Mouse (Mus musculus) erythroblast, embryonic 14.5 days (primary cell): ENCODE measurements around the gene Dnase1l1. TPM values are rescaled to one million over a fixed set of nuclear protein-coding genes. Genes with fewer than 3 reads are reported as not detected.

Experiments
- H3K27me3 ChIP-seq: 2 replicates; pipeline ENCODE4 v1.6.1; 2012; ENCODE audit warnings: inconsistent platforms; ENCODE audit not compliant: control insufficient read depth
- H3K36me3 ChIP-seq: 2 replicates; pipeline ENCODE4 v1.6.1; 2012; ENCODE audit warnings: mild to moderate bottlenecking, inconsistent platforms; ENCODE audit not compliant: control insufficient read depth
- H3K4me1 ChIP-seq: 2 replicates; pipeline ENCODE4 v1.6.1; 2012; ENCODE audit warnings: inconsistent platforms; ENCODE audit not compliant: control insufficient read depth
- H3K4me3 ChIP-seq: replicated peaks from 2 replicates; pipeline ENCODE3; 2012; ENCODE audit warnings: moderate library complexity, mild to moderate bottlenecking, inconsistent platforms
- H3K9me3 ChIP-seq: 2 replicates; pipeline ENCODE4 v1.6.1; 2012; ENCODE audit warnings: low read length, inconsistent platforms, mixed read lengths; ENCODE audit not compliant: control insufficient read depth
- GATA1 ChIP-seq: IDR thresholded peaks from 2 replicates; pipeline ENCODE4 v1.6.1; 2012; ENCODE audit warnings: low read length, inconsistent platforms, mixed read lengths
- TAL1 ChIP-seq: IDR thresholded peaks from 3 replicates; pipeline ENCODE4 v1.6.1; 2012; ENCODE audit warnings: low read length, inconsistent platforms, mixed read lengths
- polyA plus RNA-seq: library from polyadenylated mRNA; stranded (reverse); fragments of >175 nt; gene quantifications from 2 replicates; pipeline ENCODE4 v1.2.3, GENCODE M21; 2012

The Dnase1l1 gene
- polyA plus RNA-seq, 1 experiment = 0.25 TPM

- Histone ChIP-seq H3K36me3 (peaks cover 35% of the 10 kb centered on the region), H3K27me3 (no peaks in the 10 kb centered on the region; the same call in 1 of the 2 replicates), H3K4me3 (peak within 1 kb of the TSS; percentile 83), H3K4me1 (peaks cover 39% of the 10 kb centered on the region), H3K9me3 (peaks cover 3% of the 10 kb centered on the region; the same call in 1 of the 2 replicates)
- TF ChIP-seq TAL1 = no peak
- no peak for TF ChIP-seq GATA1
Observed at GRCm38 (mm10) chrX:74296538-74297448, 14.7 kb upstream of the Dnase1l1 start, which contains the start of gene Atp6ap1. Gene Atp6ap1, plus strand, starts transcription at chrX:74297097.

- peaks cover 3% of the 10 kb centered on the region; the same call in 1 of the 2 replicates for H3K9me3 ChIP-seq
- TF ChIP-seq TAL1 (no peak), GATA1 (no peak)
- H3K4me3 ChIP-seq = no peak overlapping the region
- peaks cover 21% of the 10 kb centered on the region for H3K36me3 ChIP-seq
- H3K27me3 ChIP-seq = no peaks in the 10 kb centered on the region; the same call in 1 of the 2 replicates
- peaks cover 18% of the 10 kb centered on the region for H3K4me1 ChIP-seq
Observed at GRCm38 (mm10) chrX:74293431-74293830, 11.3 kb upstream of the Dnase1l1 start.

- Histone ChIP-seq H3K27me3 (peaks cover 5% of the 10 kb centered on the region; the same call in 1 of the 2 replicates), H3K4me3 (peak overlapping the region; percentile 73), H3K36me3 (peaks cover 29% of the 10 kb centered on the region), H3K9me3 (peaks cover 4% of the 10 kb centered on the region; the same call in 1 of the 2 replicates), H3K4me1 (peaks cover 38% of the 10 kb centered on the region)
- TF ChIP-seq TAL1 = no peak
Observed at GRCm38 (mm10) chrX:74283092-74283437, 928 bp upstream of the Dnase1l1 start.

GRCm38 (mm10) chrX:74282395-74283091 lies 406 bp upstream of the Dnase1l1 start:
- no peak for TF ChIP-seq TAL1
- no peak for TF ChIP-seq GATA1
- Histone ChIP-seq H3K9me3 (peaks cover 4% of the 10 kb centered on the region; the same call in 1 of the 2 replicates), H3K4me1 (peaks cover 40% of the 10 kb centered on the region)

GRCm38 (mm10) chrX:74281041-74281731 lies 951 bp downstream of the Dnase1l1 start:
- H3K9me3 ChIP-seq = peaks cover 4% of the 10 kb centered on the region; the same call in 1 of the 2 replicates
- H3K36me3 ChIP-seq = peaks cover 40% of the 10 kb centered on the region
- no peak for TF ChIP-seq TAL1
- no peak for TF ChIP-seq GATA1
- H3K27me3 ChIP-seq = peaks cover 5% of the 10 kb centered on the region; the same call in 1 of the 2 replicates
- peaks cover 42% of the 10 kb centered on the region for H3K4me1 ChIP-seq
- H3K4me3 ChIP-seq = peak overlapping the region; percentile 73

More at GRCm38 (mm10) chrX:74282395-74283091, 406 bp upstream of the Dnase1l1 start:
- peak overlapping the region; percentile 73 for H3K4me3 ChIP-seq
- H3K36me3 ChIP-seq = peaks cover 27% of the 10 kb centered on the region
- H3K27me3 ChIP-seq = peaks cover 5% of the 10 kb centered on the region; the same call in 1 of the 2 replicates

- Histone ChIP-seq H3K4me1 (peaks cover 37% of the 10 kb centered on the region), H3K9me3 (peaks cover 4% of the 10 kb centered on the region; the same call in 1 of the 2 replicates), H3K4me3 (no peak overlapping the region), H3K36me3 (peaks cover 51% of the 10 kb centered on the region), H3K27me3 (peaks cover 5% of the 10 kb centered on the region; the same call in 1 of the 2 replicates)
- TF ChIP-seq TAL1 (no peak), GATA1 (no peak)
Observed at GRCm38 (mm10) chrX:74277916-74278315, 4.2 kb downstream of the Dnase1l1 start.

GRCm38 (mm10) chrX:74273422-74274322 lies 8.5 kb downstream of the Dnase1l1 start:
- H3K4me3 ChIP-seq = no peak overlapping the region
- H3K4me1 ChIP-seq = peaks cover 44% of the 10 kb centered on the region
- peaks cover 6% of the 10 kb centered on the region; the same call in 1 of the 2 replicates for H3K9me3 ChIP-seq
- TF ChIP-seq TAL1 (no peak), GATA1 (no peak)
- H3K36me3 ChIP-seq = peaks cover 60% of the 10 kb centered on the region
- no peaks in the 10 kb centered on the region; the same call in 1 of the 2 replicates for H3K27me3 ChIP-seq
